Mouse (Mus musculus) erythroblast, adult 5-6 weeks (primary cell): ENCODE data around the gene Nudt22. TPM values are rescaled to one million over a fixed set of nuclear protein-coding genes. Genes with fewer than 3 reads are reported as not detected.
"Not testable (repeated sequence)": the region's sequence is repeated elsewhere in the genome, so short reads cannot be mapped to it uniquely, and the experiment has no call there.

Experiments
- ATAC-seq: replicated peaks from 2 replicates; pipeline ENCODE4 v1.8.0; 2016; ENCODE audit warnings: moderate number of reproducible peaks, mild to moderate bottlenecking, moderate TSS enrichment, inconsistent platforms; ENCODE audit not compliant: poor library complexity, low FRiP score, severe bottlenecking
- total RNA-seq, 2 experiments: library from RNA; stranded (forward) in 1 of 2; stranded (reverse) in 1 of 2; fragments of 150-400 nt in 1 of 2; fragments of 200-764, 138-1000 nt in 1 of 2; gene quantifications; 2 replicates each; pipeline versions ENCODE4 v1.2.3 to v1.2.4; 2015 to 2017; ENCODE audit warnings: low replicate concordance in 2 of 2

Nudt22 gene
- total RNA-seq, 2 experiments from 2014 or later: 0.60 to 5.4 TPM

DNA sequence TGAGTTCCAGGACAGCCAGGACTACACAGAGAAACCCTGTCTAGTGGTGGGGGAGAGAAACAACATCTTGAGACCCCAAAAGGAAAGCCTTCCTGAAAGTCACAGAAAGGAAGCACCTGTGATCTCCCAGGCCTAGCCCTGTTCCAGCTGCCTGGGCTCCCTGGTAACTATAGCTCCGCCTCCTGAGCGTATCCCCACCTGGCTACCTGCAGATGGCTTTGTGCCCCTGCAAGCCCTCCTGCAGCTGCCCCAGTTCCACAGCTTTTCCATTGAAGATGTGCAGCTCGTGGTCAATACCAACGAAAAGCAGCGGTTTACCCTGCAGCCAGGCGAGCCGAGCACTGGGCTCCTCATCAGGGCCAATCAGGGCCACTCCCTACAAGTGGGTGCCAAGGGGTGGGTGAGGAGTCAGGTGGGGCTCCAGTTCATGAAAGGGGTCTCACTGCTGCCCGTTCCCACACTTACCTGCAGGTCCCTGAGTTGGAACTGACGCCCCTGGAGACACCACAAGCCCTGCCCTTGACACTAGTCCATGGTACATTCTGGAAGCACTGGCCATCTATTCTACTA lies 1.9 kb upstream of the Nudt22 start:
- ATAC-seq: no peak

DNA sequence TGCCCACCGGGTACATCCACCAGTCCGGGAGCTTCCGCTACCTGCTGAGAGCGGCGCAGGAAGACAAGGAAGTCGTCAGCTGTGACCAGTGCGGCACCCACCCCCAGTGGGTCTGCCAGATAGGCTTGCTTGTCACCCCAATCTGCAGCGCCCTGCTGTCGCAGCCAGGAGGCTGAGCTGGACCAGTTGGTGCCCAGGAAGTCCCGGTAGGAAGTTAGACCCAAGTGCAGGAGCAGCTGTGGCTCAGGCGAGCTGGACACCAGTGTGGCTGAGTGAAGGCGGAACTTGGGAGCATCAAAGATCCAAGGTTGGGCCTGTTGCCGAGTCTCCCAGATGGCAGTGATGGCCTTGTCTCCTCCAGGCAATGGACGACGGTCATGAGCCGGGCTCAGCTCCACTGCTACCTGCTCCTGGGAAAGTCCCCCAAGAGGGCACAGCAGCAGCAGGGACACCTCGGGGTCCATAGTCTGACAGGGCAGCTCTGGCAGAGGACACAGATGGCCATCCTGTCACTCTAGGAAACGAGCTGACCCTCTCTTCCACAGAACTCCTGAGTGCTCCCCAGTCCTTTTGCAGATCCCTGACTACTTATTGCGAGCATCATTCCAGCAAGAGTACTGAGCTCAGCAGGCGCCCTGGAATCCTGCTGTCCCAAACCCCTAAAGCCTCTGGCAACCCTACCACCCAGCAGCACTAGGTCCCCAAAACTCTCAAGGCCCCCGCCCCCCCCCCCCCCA lies 494 bp downstream of the Nudt22 start:
- no peak for ATAC-seq

DNA sequence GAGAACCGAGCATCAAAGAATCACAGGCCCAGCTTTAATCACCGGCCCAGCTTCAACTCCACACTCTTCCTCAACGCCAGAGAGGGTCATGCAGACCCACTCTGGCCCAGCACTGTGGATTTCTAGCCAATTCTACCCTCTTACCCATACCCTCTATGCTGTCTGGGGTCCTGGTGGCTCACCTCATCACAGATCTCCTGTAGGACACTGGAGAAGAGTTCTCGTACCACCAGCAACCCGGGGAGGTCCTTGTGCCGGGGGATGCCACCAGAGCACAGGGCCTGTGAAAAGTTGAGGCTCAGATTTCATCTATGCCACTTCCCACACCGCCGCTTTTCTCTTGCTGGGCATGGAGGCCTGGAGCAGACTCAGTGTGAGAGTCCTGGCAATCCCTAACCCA lies 1.4 kb downstream of the Nudt22 start:
- ATAC-seq: no peak

DNA sequence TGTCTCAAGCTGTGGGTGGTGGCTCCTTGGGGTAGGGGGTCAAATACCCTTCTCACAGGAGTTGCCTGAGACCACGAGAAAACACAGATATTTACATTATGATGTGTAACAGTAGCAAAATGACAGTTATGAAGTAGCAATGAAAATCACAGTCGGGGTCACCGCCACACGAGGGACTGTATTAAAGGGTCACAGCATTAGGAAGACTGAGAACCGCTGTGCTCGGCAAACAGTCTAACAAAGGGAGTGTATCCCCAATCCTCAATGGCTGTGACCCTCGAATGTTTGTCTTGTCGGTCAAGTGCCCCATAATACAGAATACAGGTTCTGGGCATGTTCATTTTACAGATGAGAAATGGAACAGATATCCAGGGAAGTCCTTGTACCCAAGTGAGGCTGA lies 1.9 kb downstream of the Nudt22 start:
- no peak for ATAC-seq

- peak; percentile 5; the same call in 1 of the 2 replicates for ATAC-seq
Measured at GRCm38 (mm10) chr19:6993011-6993770, 2.7 kb downstream of the Nudt22 start.

- ATAC-seq: peak; percentile 92
Measured at GRCm38 (mm10) chr19:6992011-6992858, 3.7 kb downstream of the Nudt22 start, which contains the start of gene Dnajc4. Gene Dnajc4, minus strand, starts transcription at chr19:6992572.

DNA sequence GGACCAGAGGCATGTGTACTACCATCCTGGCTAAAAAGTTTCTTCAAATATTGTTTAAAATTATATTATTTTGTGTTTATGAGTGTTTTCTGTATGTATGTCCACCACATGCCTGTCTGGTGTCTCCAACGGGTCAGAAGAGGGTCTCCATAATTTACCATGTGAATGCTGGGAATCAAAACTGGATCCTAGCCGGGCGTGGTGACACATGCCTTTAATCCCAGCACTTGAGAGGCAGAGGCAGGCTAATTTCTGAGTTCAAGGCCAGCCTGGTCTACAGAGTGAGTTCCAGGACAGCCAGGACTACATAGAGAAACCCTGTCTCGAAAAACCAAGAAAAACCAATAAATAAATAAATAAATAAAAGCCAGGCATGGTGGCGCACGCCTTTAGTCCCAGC lies 4.8 kb downstream of the Nudt22 start:
- not testable (repeated sequence) for ATAC-seq

- no peak for ATAC-seq
Measured at GRCm38 (mm10) chr19:6990712-6991111, 5.2 kb downstream of the Nudt22 start.

DNA sequence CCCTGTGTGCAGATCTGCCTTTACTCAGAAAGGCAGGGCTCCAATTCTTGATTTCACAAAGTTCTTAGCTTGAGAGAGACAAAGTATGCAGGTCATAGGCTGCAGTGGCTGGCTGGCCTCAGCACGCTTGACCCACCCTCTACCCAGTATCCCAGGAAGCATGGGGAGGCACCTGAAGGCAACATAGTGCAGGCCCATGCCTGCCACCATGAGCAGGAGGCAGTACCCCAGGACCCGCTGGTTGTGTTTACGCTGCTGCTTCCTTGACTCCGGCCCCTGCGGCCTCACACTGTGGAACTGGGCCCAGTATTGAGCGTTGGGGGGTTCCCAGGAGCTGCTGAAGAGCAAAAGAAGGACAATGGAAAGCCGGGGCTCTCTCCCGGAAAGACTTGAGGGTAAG lies 6.7 kb downstream of the Nudt22 start:
- no peak for ATAC-seq

DNA sequence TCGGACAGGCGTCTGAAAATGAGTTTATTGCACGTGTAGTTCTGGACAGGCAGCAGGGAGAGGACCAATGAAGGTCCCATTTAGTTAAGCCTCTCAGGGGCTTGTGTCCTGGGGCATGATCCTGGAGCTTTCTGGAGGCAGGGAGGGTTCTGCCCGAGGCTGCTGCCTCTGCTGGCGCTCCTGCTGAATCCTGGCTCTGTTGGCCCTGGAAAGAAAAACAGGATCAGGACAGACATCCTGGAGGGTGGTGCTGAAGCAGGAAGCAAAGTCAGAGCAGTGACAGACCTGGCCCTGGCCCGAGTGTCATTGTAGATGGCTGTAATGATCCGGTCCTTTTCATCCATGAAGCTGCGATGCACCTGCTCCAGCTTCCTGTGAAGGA lies 8.0 kb downstream of the Nudt22 start:
- ATAC-seq: no peak

GRCm38 (mm10) chr19:6987061-6987903 lies 8.6 kb downstream of the Nudt22 start, which contains the start of gene Vegfb:
Gene Vegfb, minus strand, starts transcription at chr19:6987651.
- peak; percentile 52; the same call in 1 of the 2 replicates for ATAC-seq

- peak; percentile 13; the same call in 1 of the 2 replicates for ATAC-seq
Measured at GRCm38 (mm10) chr19:6985951-6986708, 9.8 kb downstream of the Nudt22 start.

DNA sequence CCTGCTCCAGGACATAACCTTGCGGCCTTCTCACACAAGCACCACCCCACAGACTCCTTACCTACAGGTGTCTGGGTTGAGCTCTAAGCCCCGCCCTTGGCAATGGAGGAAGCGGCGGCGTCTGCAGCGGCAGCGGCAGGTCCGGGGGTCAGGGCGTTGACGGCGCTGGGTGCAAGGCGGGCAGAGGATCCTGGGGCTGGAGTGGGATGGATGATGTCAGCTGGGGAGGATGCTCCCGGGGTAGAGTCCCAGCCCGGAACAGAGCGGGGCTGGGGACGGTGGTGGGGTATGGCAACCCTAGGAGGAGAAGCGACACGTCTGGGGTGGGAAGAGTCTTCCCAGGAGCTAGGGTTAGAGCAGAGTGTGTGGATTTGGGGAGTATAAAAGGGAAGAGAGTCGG lies 10.6 kb downstream of the Nudt22 start:
- no peak for ATAC-seq

GRCm38 (mm10) chr19:6983621-6984020 lies 12.3 kb downstream of the Nudt22 start:
- ATAC-seq: no peak

DNA sequence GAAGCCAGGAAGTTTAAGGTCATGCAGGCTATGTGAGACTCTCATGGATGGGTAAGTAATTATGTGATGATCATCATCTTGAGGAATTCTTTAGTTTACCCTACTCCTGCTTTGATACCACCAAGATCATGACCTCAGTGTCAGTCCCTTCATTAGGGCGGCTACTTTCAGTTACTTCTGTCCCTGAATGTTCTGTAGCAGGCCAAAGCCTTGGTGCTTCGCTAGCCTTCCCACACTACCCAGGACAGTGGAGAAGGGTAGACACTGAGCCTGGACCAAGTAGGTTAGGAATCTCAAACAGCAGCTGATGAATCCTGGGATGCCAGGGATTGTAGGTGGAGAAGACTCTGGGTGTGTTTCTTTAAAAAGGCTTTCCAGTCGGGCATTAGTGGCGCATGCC lies 14.5 kb downstream of the Nudt22 start:
- ATAC-seq: no peak

- peak; percentile 82 for ATAC-seq
Measured at GRCm38 (mm10) chr19:6980381-6981093, 15.4 kb downstream of the Nudt22 start, which contains the start of gene Fkbp2. Gene Fkbp2, minus strand, starts transcription at chr19:6980501.

DNA sequence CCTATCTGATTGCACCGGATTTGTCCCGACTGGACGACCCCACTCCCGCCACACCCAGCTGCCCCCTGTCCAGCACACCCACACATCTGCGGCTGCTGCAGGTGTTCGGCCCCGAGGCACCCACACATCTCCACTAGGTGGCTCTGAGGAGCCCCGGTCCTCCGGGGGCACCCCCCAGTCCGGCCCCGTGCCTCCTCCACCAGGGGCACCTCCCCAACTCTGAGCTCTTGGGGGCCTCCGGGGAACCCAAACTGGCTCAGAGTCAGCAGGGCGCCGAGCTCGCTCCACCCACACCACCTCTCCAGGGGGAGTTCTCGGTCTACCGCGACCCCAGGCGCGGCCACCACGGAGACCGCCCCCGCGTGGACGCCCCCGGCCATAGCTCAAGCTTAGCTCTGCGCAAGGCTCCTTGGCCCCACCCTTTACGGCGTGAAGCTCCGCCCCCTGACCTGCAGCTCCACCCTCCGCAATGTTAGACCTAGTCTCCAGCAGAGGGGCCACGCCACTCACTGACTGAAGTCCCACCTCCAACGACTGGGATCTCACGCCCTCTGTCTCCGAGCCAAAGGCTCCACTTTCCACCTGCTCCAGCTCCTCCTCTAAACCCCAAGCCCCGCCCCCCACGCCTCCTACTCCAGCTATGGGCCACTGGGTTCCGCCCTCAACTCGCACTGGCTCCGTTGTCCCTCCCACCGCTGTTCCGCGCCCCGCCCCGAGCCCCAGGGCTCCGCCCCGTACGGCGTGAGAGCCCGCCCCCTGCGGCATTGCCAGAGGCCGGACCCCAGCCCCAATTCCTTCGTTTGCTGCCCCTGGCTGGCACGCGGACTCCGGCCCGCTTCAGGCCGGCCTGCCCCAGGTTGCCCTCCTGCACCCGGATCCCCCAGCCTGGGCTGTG lies 16.2 kb downstream of the Nudt22 start:
- ATAC-seq: peak; percentile 84
